Mouse (Mus musculus) intestine, postnatal 0 days (tissue): Measurements from ENCODE around the gene Mterf4. TPM values are rescaled to one million over a fixed set of nuclear protein-coding genes. Genes with fewer than 3 reads are reported as not detected.
"Not testable (repeated sequence)": the region's sequence is repeated elsewhere in the genome, so short reads cannot be mapped to it uniquely, and the experiment has no call there.

Experiments used
- ATAC-seq: fragments of 200-750 bp; cut with Nextera tagmentation; 2 replicates; pipeline ENCODE4 v1.8.0; 2017; ENCODE audit warnings: mild to moderate bottlenecking, moderate TSS enrichment, moderate library complexity
- H3K27ac ChIP-seq: fragments of 300-500 bp; sonication (generic); 2 replicates; pipeline ENCODE4 v1.5.1; 2014; ENCODE audit warnings: mild to moderate bottlenecking, low read depth, low read length, moderate library complexity
- H3K27me3 ChIP-seq: fragments of 300-500 bp; sonication (generic); replicated peaks from 2 replicates; pipeline ENCODE4 v1.6.1; 2014; ENCODE audit warnings: low read length, mixed read lengths; ENCODE audit not compliant: control insufficient read depth, insufficient read depth
- H3K36me3 ChIP-seq: fragments of 300-500 bp; sonication (generic); 2 replicates; pipeline ENCODE4 v1.6.1; 2014; ENCODE audit warnings: mild to moderate bottlenecking, moderate library complexity; ENCODE audit not compliant: control insufficient read depth, insufficient read depth
- H3K4me1 ChIP-seq: fragments of 300-500 bp; sonication (generic); replicated peaks from 2 replicates; pipeline ENCODE4 v1.6.1; 2014; ENCODE audit warnings: antibody characterized with exemption, low read length, mixed read lengths; ENCODE audit not compliant: control insufficient read depth, insufficient read depth
- H3K4me2 ChIP-seq: fragments of 300-500 bp; sonication (generic); replicated peaks from 2 replicates; pipeline ENCODE4 v1.6.1; 2014; ENCODE audit warnings: low read depth, mild to moderate bottlenecking, moderate library complexity
- H3K4me3 ChIP-seq: fragments of 300-500 bp; sonication (generic); 2 replicates; pipeline ENCODE4 v1.5.1; 2014; ENCODE audit warnings: low read depth, low read length
- H3K9ac ChIP-seq: fragments of 300-500 bp; sonication (generic); 2 replicates; pipeline ENCODE4 v1.6.1; 2014; ENCODE audit warnings: mild to moderate bottlenecking, low read depth, low read length
- H3K9me3 ChIP-seq: fragments of 300-500 bp; sonication (generic); 2 replicates; pipeline ENCODE4 v1.6.1; 2016; ENCODE audit warnings: mixed run types; ENCODE audit not compliant: control insufficient read depth
- CTCF ChIP-seq: sonication (generic); IDR thresholded peaks from 2 replicates; pipeline ENCODE4 v1.5.1; 2016; ENCODE audit warnings: low read depth, mild to moderate bottlenecking, control low read depth, antibody characterized with exemption, moderate library complexity
- WGBS: fragments of 180-500 bp; shearing (Covaris S2); extraction: QIAGEN DNeasy Blood & Tissue Kit; methylation state at CpG from one replicate; pipeline ENCODE4 v1.1.7; 2014; 5-methylcytosine and 5-hydroxymethylcytosine counted together
- polyA plus RNA-seq: library from polyadenylated mRNA; unstranded; fragments of >200 nt; fragmentation: Nextera tagmentation; extraction: Ambion mirVana; gene quantifications from 2 replicates; pipeline ENCODE4 v1.2.1, GENCODE M21; 2015

Gene Mterf4
- polyA plus RNA-seq, 1 experiment from 2014 or later = 7.7 TPM

- 75% methylated on average over 2 of the region's 2 CpGs for WGBS
- Histone ChIP-seq H3K27ac (no peak overlapping the region), H3K36me3 (peaks cover 8% of the 10 kb centered on the region), H3K4me2 (no peak overlapping the region), H3K27me3 (no peaks in the 10 kb centered on the region), H3K4me1 (no peaks in the 10 kb centered on the region), H3K4me3 (no peak overlapping the region), H3K9ac (no peak overlapping the region), H3K9me3 (no peaks in the 10 kb centered on the region)
- ATAC-seq = no peak
- TF ChIP-seq CTCF = no peak
Observed at GRCm38 (mm10) chr1:93334621-93335020, 28.9 kb upstream of the Mterf4 start.

GRCm38 (mm10) chr1:93326446-93326845 lies 20.7 kb upstream of the Mterf4 start:
- H3K27me3 ChIP-seq = no peaks in the 10 kb centered on the region
- H3K4me2 ChIP-seq = no peak overlapping the region
- no peaks in the 10 kb centered on the region for H3K4me1 ChIP-seq
- no peaks in the 10 kb centered on the region for H3K9me3 ChIP-seq
- no peak for TF ChIP-seq CTCF
- peaks cover 12% of the 10 kb centered on the region for H3K36me3 ChIP-seq
- WGBS = 83% methylated on average over 3 of the region's 3 CpGs
- H3K27ac ChIP-seq = no peak overlapping the region
- no peak overlapping the region for H3K4me3 ChIP-seq
- no peak for ATAC-seq
- no peak overlapping the region for H3K9ac ChIP-seq

GRCm38 (mm10) chr1:93323973-93324372 lies 18.3 kb upstream of the Mterf4 start:
- no peaks in the 10 kb centered on the region for H3K9me3 ChIP-seq
- ATAC-seq = no peak
- H3K9ac ChIP-seq = no peak overlapping the region
- 88% methylated on average over 6 of the region's 6 CpGs for WGBS
- peaks cover 10% of the 10 kb centered on the region for H3K36me3 ChIP-seq
- no peak overlapping the region for H3K4me2 ChIP-seq
- no peak overlapping the region for H3K27ac ChIP-seq
- no peak for TF ChIP-seq CTCF
- H3K4me3 ChIP-seq = no peak overlapping the region
- H3K4me1 ChIP-seq = no peaks in the 10 kb centered on the region
- H3K27me3 ChIP-seq = no peaks in the 10 kb centered on the region

GRCm38 (mm10) chr1:93300578-93300977 lies 5.1 kb downstream of the Mterf4 start:
- no peak for TF ChIP-seq CTCF
- H3K36me3 ChIP-seq = peaks cover 66% of the 10 kb centered on the region
- no peak for ATAC-seq
- no peaks in the 10 kb centered on the region for H3K9me3 ChIP-seq
- no peak overlapping the region for H3K27ac ChIP-seq
- 93% methylated on average over 3 of the region's 3 CpGs for WGBS
- H3K4me3 ChIP-seq = no peak overlapping the region
- H3K4me1 ChIP-seq = 0 out of 2 replicates have a peak, but pooled peaks cover 2% of the 10 kb centered on the region
- no peak overlapping the region for H3K9ac ChIP-seq
- H3K4me2 ChIP-seq = no peak overlapping the region
- H3K27me3 ChIP-seq = no peaks in the 10 kb centered on the region

- TF ChIP-seq CTCF = no peak
- Histone ChIP-seq H3K9me3 (no peaks in the 10 kb centered on the region), H3K9ac (no peak overlapping the region), H3K27me3 (no peaks in the 10 kb centered on the region), H3K4me2 (no peak overlapping the region), H3K27ac (no peak overlapping the region), H3K4me1 (no peaks in the 10 kb centered on the region), H3K4me3 (no peak overlapping the region), H3K36me3 (peaks cover 68% of the 10 kb centered on the region)
- no peak for ATAC-seq
- WGBS = 55% methylated on average over 4 of the region's 4 CpGs
Observed at GRCm38 (mm10) chr1:93299791-93300190, 5.9 kb downstream of the Mterf4 start.

- 75% methylated on average over 3 of the region's 3 CpGs for WGBS
- not testable (repeated sequence) for H3K4me1 ChIP-seq, H3K9me3 ChIP-seq, ATAC-seq, H3K4me2 ChIP-seq, H3K27me3 ChIP-seq, H3K4me3 ChIP-seq, H3K27ac ChIP-seq, H3K9ac ChIP-seq
- peaks cover 23% of the 10 kb centered on the region for H3K36me3 ChIP-seq
Observed at GRCm38 (mm10) chr1:93294491-93294890, 11.2 kb downstream of the Mterf4 start.

- 82% methylated on average over 8 of the region's 8 CpGs for WGBS
- H3K9me3 ChIP-seq = no peaks in the 10 kb centered on the region
- TF ChIP-seq CTCF = no peak
- ATAC-seq = no peak
- H3K9ac ChIP-seq = no peak overlapping the region
- no peak overlapping the region for H3K4me2 ChIP-seq
- H3K36me3 ChIP-seq = peaks cover 9% of the 10 kb centered on the region; the same call in 1 of the 2 replicates
- H3K27me3 ChIP-seq = no peaks in the 10 kb centered on the region
- H3K4me1 ChIP-seq = no peaks in the 10 kb centered on the region
- no peak overlapping the region for H3K27ac ChIP-seq
- H3K4me3 ChIP-seq = no peak overlapping the region
Observed at GRCm38 (mm10) chr1:93292006-93292405, 13.7 kb downstream of the Mterf4 start.
